8 mouse cellular contexts compared by ENCODE assay signal in the genomic region with DNA sequence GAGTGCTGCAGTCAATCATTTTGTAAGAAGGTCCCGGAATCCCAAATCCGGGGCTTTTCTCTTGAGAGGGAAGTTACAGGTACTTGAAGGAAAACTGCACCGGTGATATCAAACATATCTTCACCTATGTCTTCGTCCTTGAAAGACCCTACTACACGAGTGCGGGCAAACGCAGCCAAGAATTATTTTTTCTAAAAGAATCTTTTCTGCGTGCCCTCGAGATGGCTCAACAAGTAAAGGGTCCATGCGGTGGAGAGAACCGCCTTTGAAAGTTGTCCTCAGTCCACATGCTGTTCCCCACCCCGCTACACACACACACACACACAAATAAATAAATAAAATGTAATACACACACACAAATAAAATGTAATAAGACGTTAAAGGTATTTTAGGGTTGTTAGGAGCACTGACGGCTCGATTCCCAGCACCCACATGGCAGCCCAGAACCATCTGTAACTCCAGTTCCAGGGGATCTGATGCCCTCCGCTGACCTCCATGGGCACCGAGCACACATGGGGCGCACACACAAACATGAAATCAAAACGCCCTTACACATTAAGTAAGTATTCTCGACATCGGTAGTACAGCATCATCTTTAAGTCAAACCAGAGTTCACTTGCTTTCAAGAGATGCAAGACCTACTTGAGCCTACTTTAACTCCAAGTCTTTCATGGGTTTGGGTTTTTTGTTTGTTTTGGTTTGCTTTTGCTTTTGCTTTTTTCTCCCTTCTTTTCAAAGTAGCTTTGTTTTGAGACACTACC. TPM values are rescaled to one million over a fixed set of nuclear protein-coding genes. Genes with fewer than 3 reads are reported as not detected.
DNase-seq lines count a peak whose midpoint lies in the region; ATAC-seq and TF ChIP-seq lines count a peak whose summit lies in the region.

No protein-coding gene starts in this region.

- H3K79me2 ChIP-seq in macrophage (ENCODE audit: inconsistent target): peaks cover 27% of the 10 kb centered on the region

- H3K9me3 ChIP-seq in hindbrain, embryonic 13.5 days: no peaks in the 10 kb centered on the region

- peak; percentile 37; the same call in 1 of the 2 replicates for ATAC-seq in hindbrain, embryonic 13.5 days (ENCODE audit: low FRiP score)

- TF ChIP-seq CTCF in bone marrow, adult 2 months (IDR thresholded peaks at IDR 0.05; ENCODE audit: control insufficient read depth, insufficient read depth, low read length): no peak

- H3K4me2 ChIP-seq in hindbrain, embryonic 13.5 days: peak overlapping the region; percentile 72

- H3K36me3 ChIP-seq in hindbrain, embryonic 13.5 days: no peaks in the 10 kb centered on the region
- no peaks in the 10 kb centered on the region for H3K36me3 ChIP-seq in macrophage (ENCODE audit: inconsistent target)

- peaks cover 9% of the 10 kb centered on the region; the same call in 1 of the 2 replicates for H3K27me3 ChIP-seq in hindbrain, embryonic 13.5 days

- H3K27ac ChIP-seq in bone marrow, adult 2 months (ENCODE audit: control insufficient read depth, insufficient read depth, low read depth, low read length, poor library complexity): peak overlapping the region; percentile 51
- 0 out of 2 replicates have a peak overlapping the region, but pooled peaks have one; percentile 30 for H3K27ac ChIP-seq in hindbrain, embryonic 13.5 days
- H3K27ac ChIP-seq in macrophage: no peak overlapping the region

- H3K9ac ChIP-seq in hindbrain, embryonic 13.5 days: peak overlapping the region; percentile 79

- H3K4me1 ChIP-seq in bone marrow, adult 2 months (ENCODE audit: control insufficient read depth, insufficient read depth, low read length): peaks cover 1% of the 10 kb centered on the region; the same call in 1 of the 2 replicates
- H3K4me1 ChIP-seq in hindbrain, embryonic 13.5 days (replicated peaks): peaks cover 17% of the 10 kb centered on the region

- H3K4me3 ChIP-seq in bone marrow, adult 2 months (replicated peaks; ENCODE audit: control insufficient read depth, low read depth, low read length): peak overlapping the region; percentile 65
- peak overlapping the region; percentile 69 for H3K4me3 ChIP-seq in hindbrain, embryonic 13.5 days
- peak overlapping the region; percentile 26 for H3K4me3 ChIP-seq in macrophage (ENCODE audit: inconsistent target)

- 58% methylated on average over 21 of the region's 21 CpGs for WGBS in bone marrow, adult 2 months
- 37% methylated on average over 21 of the region's 21 CpGs for WGBS in hindbrain, embryonic 13.5 days
- WGBS in macrophage (ENCODE audit: missing documents): 70% methylated on average over 21 of the region's 21 CpGs

- TF ChIP-seq POLR2A in bone marrow, adult 2 months (IDR thresholded peaks at IDR 0.05; ENCODE audit: borderline replicate concordance, control insufficient read depth, low read depth, low read length): no peak

- DNase-seq in kidney, adult 11 months: peak; percentile 20
- no peak for DNase-seq in kidney, postnatal 14 days
- DNase-seq in adipocyte (ENCODE audit: low spot score): no peak
- DNase-seq in thymus, postnatal 14 days: no peak
- no peak for DNase-seq in layer of hippocampus, adult 8-10 months (ENCODE audit: low spot score in 2 of 2)

RNA-seq across cellular contexts. Expression of a gene that starts 0.8 kb away (rescaled TPM):
- polyA plus RNA-seq in bone marrow, adult 2 months (2011; ENCODE audit: insufficient read depth, insufficient read length, low replicate concordance, missing spikeins): 2.7 and 11.2 TPM in 2 replicates
- polyA plus RNA-seq in hindbrain, embryonic 13.5 days (2015; fragmentation: Nextera tagmentation; extraction: Ambion mirVana): 5.5 and 5.7 TPM in 2 replicates
- 100 to 1,000 TPM in 7 of 26 experiments, 10 to 100 TPM in 18, 1 to 10 TPM in 1; 8.9 to 188 (median 32.3) TPM for total RNA-seq in macrophage (2018; cell fraction: chromatin; rRNA removed)
- total RNA-seq in macrophage (2018; cell fraction: cytosol; rRNA removed): 10 to 100 TPM in 10 of 26 experiments, 1 to 10 TPM in 16; 5.1 to 52.7 (median 7.9) TPM
- 100 to 1,000 TPM in 5 of 26 experiments, 10 to 100 TPM in 21; 12.9 to 170 (median 44.5) TPM for total RNA-seq in macrophage (2018; cell fraction: nucleus; rRNA removed)
- polyA plus RNA-seq in macrophage (2018): 3.8 to 6.6 TPM (median 5.5 TPM) in 3 replicates
- 10 to 100 TPM; 10.4 to 13.8 (median 11.5) TPM for total RNA-seq in layer of hippocampus, adult 8-10 months (2022)

RNA-seq across cellular contexts. Expression of a gene that starts 36.7 kb away (rescaled TPM):
- polyA plus RNA-seq in bone marrow, adult 2 months (2011; ENCODE audit: insufficient read depth, insufficient read length, low replicate concordance, missing spikeins): 4.2 and 8.3 TPM in 2 replicates
- polyA plus RNA-seq in hindbrain, embryonic 13.5 days (2015; fragmentation: Nextera tagmentation; extraction: Ambion mirVana): 3.8 and 4.8 TPM in 2 replicates
- total RNA-seq in macrophage (2018; cell fraction: chromatin; rRNA removed): 10 to 100 TPM in 25 of 26 experiments, 1 to 10 TPM in 1; 7.4 to 58.3 (median 19.8) TPM
- total RNA-seq in macrophage (2018; cell fraction: cytosol; rRNA removed): 10 to 100 TPM in 10 of 26 experiments, 1 to 10 TPM in 16; 6.8 to 14.6 (median 9.1) TPM
- 10 to 100 TPM; 10.7 to 53.8 (median 14.3) TPM for total RNA-seq in macrophage (2018; cell fraction: nucleus; rRNA removed)
- 5.8 to 10.2 TPM (median 8.3 TPM) in 3 replicates for polyA plus RNA-seq in macrophage (2018)
- total RNA-seq in layer of hippocampus, adult 8-10 months (2022): 10 to 100 TPM; 37.8 to 51.0 (median 44.1) TPM
